In genomic region chr4:109336796-109337195, GRCm38 (mm10) we compare ENCODE assay signal across 25 mouse cellular contexts. TPM values are rescaled to one million over a fixed set of nuclear protein-coding genes. Genes with fewer than 3 reads are reported as not detected.
DNase-seq lines count a peak whose midpoint lies in the region; ATAC-seq and TF ChIP-seq lines count a peak whose summit lies in the region.
"Had no signal": no experiment of that assay in that cellular context is flagged by ENCODE, and none has a peak within 500 bp of the region (broad histone marks: within the 10 kb centered on the region; RNA-seq: fewer than 3 reads in every experiment).

No protein-coding gene starts in this region.

- no peaks in the 10 kb centered on the region for H3K4me1 ChIP-seq in kidney, postnatal 0 days (replicated peaks; ENCODE audit: insufficient read depth, low read length)
- H3K4me1 ChIP-seq: forebrain, embryonic 10.5 days; intestine, embryonic 15.5 days; limb, embryonic 10.5 days; liver, embryonic 15.5 days; neural tube, embryonic 15.5 days had no signal

- no peak for TF ChIP-seq CTCF in gastrocnemius, adult 2 months (IDR thresholded peaks at IDR 0.05)
- no peak for TF ChIP-seq CTCF in kidney, postnatal 0 days (IDR thresholded peaks at IDR 0.05; ENCODE audit: low read depth)

- H3K4me3 ChIP-seq in gastrocnemius, adult 2 months: no peak overlapping the region
- H3K4me3 ChIP-seq in kidney, postnatal 0 days (replicated peaks; ENCODE audit: low read depth, low read length): no peak overlapping the region
- H3K4me3 ChIP-seq: embryonic facial prominence, embryonic 10.5 days; forebrain, embryonic 10.5 days; hindbrain, embryonic 15.5 days; intestine, embryonic 15.5 days; limb, embryonic 10.5 days; liver, embryonic 15.5 days; neural tube, embryonic 15.5 days had no signal

- no peak overlapping the region for H3K4me2 ChIP-seq in kidney, postnatal 0 days (ENCODE audit: low read length)
- H3K4me2 ChIP-seq: hindbrain, embryonic 15.5 days; intestine, embryonic 15.5 days; liver, embryonic 15.5 days; midbrain, embryonic 11.5 days; neural tube, embryonic 15.5 days had no signal

- ATAC-seq in kidney, postnatal 0 days (replicated peaks; ENCODE audit: low FRiP score, low read depth): no peak
- ATAC-seq in megakaryocyte progenitor cell, adult 5-6 weeks (replicated peaks; ENCODE audit: poor library complexity): peak; percentile 92
- ATAC-seq: CD4-positive, CD25-positive, alpha-beta regulatory T cell, adult 4 months; forebrain, embryonic 16.5 days; intestine, embryonic 15.5 days had no signal

- DNase-seq in gastrocnemius, adult 2 months: peak; percentile 19
- no peak for DNase-seq in gastrocnemius, postnatal 25 days
- peak; percentile 10 for DNase-seq in kidney, postnatal 0 days (ENCODE audit: low spot score)
- no peak for DNase-seq in kidney, postnatal 14 days
- DNase-seq in NIH3T3 (ENCODE audit: low read depth): peak; percentile 54
- DNase-seq in spleen, postnatal 14 days (ENCODE audit: low spot score in 2 of 2): no peak
- DNase-seq: adrenal gland, adult 2 months; cerebellum, adult 11-12 months; cerebellum, postnatal 10 days; liver; right cerebral cortex, adult 18-20 months; thymus, adult 2 months; thymus, postnatal 4 days had no signal

- WGBS in kidney, postnatal 0 days: 75% methylated on average over 4 of the region's 4 CpGs

- H3K9me3 ChIP-seq in kidney, postnatal 0 days (replicated peaks; ENCODE audit: low read length): no peaks in the 10 kb centered on the region
- H3K9me3 ChIP-seq: embryonic facial prominence, embryonic 10.5 days; forebrain, embryonic 10.5 days; hindbrain, embryonic 15.5 days; intestine, embryonic 15.5 days; limb, embryonic 10.5 days; liver, embryonic 15.5 days; neural tube, embryonic 15.5 days had no signal

- peaks cover 5% of the 10 kb centered on the region; the same call in 1 of the 2 replicates for H3K36me3 ChIP-seq in kidney, postnatal 0 days (ENCODE audit: insufficient read depth, low read length)

- no peaks in the 10 kb centered on the region for H3K27me3 ChIP-seq in kidney, postnatal 0 days (ENCODE audit: insufficient read depth, low read length)
- H3K27me3 ChIP-seq: hindbrain, embryonic 15.5 days; intestine, embryonic 15.5 days; liver, embryonic 15.5 days; neural tube, embryonic 15.5 days had no signal

- H3K27ac ChIP-seq in gastrocnemius, adult 2 months: no peak overlapping the region
- no peak overlapping the region for H3K27ac ChIP-seq in kidney, postnatal 0 days
- H3K27ac ChIP-seq: embryonic facial prominence, embryonic 10.5 days; forebrain, embryonic 10.5 days; hindbrain, embryonic 15.5 days; intestine, embryonic 15.5 days; limb, embryonic 10.5 days; liver, embryonic 15.5 days; neural tube, embryonic 15.5 days; stomach, postnatal 0 days had no signal

- no peak overlapping the region for H3K9ac ChIP-seq in kidney, postnatal 0 days (ENCODE audit: low read depth, low read length)
- H3K9ac ChIP-seq: hindbrain, embryonic 15.5 days; intestine, embryonic 15.5 days; liver, embryonic 15.5 days; neural tube, embryonic 15.5 days had no signal

- intact Hi-C loops in gastrocnemius, adult 2 months (cut with DNase I): no loop called here

RNA-seq across cellular contexts. Expression of gene Eps15, which starts 56.7 kb away (rescaled TPM):
- 10 to 100 TPM; 67.6 to 83.7 TPM for total RNA-seq in gastrocnemius, adult 2 months (2021)
- 10 to 100 TPM; 60.2 to 62.3 TPM for total RNA-seq in gastrocnemius, postnatal 25 days (2021)
- polyA plus RNA-seq in kidney, postnatal 0 days (2015; fragmentation: Nextera tagmentation; extraction: Ambion mirVana): 26.6 and 30.5 TPM in 2 replicates
- total RNA-seq in megakaryocyte progenitor cell, adult 5-6 weeks (2015): 57.6 and 60.4 TPM in 2 replicates
- total RNA-seq in megakaryocyte progenitor cell, adult 5-6 weeks (2017): 36.5 and 43.3 TPM in 2 replicates

Comparison
In these comparisons a context has a peak if more than half of its experiments do, and no peak if none do; other contexts are left out.
1. DNase-seq: peak in gastrocnemius, adult 2 months (single experiment), kidney, postnatal 0 days (single experiment) and NIH3T3 (single experiment); none in gastrocnemius, postnatal 25 days (single experiment), kidney, postnatal 14 days (single experiment) and spleen, postnatal 14 days (0 of 2).